Mouse (Mus musculus) embryo, embryonic 11 days (tissue): ENCODE results near the gene C2cd4c.

Experiments
- DNase-seq: peaks from one replicate; pipeline ENCODE4 v3.0.0-alpha.2; 2015

The C2cd4c gene

GRCm38 (mm10) chr10:79575754-79576153, 38.1 kb downstream of the C2cd4c start:
- no peak for DNase-seq

DNA sequence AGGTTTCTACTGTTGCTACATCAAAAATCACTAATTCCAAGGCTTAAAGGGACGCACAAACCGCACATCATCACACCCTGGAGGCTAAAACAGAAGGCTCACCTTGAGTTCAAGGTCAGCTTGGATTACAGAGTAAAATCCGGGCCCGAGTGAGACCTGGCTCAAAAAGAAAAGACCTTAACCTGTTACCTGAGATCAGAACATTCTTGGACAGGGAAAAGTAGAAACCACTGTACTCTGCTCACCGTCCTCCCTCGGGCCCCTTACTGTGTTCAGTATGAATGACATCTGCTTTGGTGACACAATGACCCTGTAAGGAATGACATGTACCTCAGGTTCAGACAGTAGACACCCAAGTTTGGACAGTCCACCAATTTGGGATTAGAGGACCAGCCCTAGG, 39.0 kb downstream of the C2cd4c start:
- DNase-seq, result no peak

DNA sequence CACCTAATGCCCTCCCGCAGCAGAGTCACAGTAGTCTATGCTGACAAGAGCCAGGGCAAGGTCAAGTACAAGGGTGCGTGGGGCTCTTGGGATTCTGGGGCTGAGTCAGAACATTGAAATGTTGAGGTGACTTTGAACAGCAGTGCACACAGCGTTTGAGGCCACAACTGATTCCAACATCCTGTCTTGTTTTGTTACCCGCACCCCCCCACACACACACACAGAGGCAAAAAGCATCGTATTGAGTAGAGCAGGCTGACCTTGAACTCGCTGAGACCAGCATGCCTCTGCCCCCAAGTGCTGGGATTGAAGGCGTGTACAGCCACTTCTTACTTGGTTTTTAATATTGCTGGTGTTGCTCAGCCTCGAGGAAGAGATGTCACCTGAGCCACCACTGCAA, 39.5 kb downstream of the C2cd4c start:
- DNase-seq, result no peak

DNA sequence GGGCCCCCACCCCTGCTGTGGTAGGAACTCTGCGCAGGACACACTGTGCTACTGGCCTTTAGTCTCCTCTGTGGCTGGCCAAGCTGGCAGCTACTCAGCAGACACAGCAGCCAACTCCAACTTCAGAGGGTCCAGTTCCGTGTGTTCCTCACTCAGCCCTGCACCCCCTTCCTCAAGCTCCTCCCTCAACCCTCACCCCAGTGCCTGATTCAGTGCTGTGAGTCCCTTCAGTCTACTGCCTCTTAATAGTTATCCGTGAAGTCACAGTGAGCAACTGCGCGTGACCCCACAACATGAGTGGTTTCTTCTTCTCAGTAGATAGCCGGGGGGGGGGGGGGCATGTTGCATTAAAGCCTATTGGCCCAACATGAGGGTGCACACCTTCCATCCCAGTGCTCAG, 40.2 kb downstream of the C2cd4c start:
- DNase-seq, result no peak

- DNase-seq, result no peak
These were observed 42.5 kb downstream of the C2cd4c start for GRCm38 (mm10) chr10:79571314-79571713.

- no peak for DNase-seq
These were observed 43.9 kb downstream of the C2cd4c start for GRCm38 (mm10) chr10:79569921-79570320.

GRCm38 (mm10) chr10:79559716-79560115, 54.1 kb downstream of the C2cd4c start:
- DNase-seq, result no peak

DNA sequence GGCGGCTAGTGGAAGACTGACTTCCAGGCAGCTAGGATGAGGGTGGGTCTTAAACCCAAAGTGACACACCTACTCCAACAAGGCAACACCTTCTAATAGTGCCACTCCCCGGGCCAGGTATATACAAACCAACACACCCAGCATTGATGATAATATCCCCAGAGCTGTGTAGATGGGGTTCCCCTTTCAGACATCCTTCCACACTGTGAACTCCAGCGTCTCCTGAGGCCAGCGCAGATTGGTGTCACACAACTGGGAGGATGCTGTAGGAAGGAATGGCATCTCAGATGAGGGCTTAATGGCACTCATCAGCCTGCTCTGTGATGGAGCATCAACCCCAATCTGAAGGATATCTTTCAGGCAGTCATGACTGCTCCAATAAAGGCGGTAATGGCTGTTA, 56.3 kb downstream of the C2cd4c start:
- DNase-seq, result no peak

GRCm38 (mm10) chr10:79556951-79557350, 56.9 kb downstream of the C2cd4c start:
- DNase-seq, result no peak
